Mouse (Mus musculus) lung, postnatal 0 days (tissue): ENCODE measurements around the gene Ankrd44.

ENCODE experiments used
- CTCF ChIP-seq: IDR thresholded peaks from 2 replicates; pipeline ENCODE4 v1.5.1; 2016; ENCODE audit warnings: antibody characterized with exemption, mild to moderate bottlenecking
- EP300 ChIP-seq: IDR thresholded peaks from 2 replicates; pipeline ENCODE4 v1.6.1; 2016; ENCODE audit warnings: antibody characterized with exemption, mild to moderate bottlenecking, control low read depth

DNA sequence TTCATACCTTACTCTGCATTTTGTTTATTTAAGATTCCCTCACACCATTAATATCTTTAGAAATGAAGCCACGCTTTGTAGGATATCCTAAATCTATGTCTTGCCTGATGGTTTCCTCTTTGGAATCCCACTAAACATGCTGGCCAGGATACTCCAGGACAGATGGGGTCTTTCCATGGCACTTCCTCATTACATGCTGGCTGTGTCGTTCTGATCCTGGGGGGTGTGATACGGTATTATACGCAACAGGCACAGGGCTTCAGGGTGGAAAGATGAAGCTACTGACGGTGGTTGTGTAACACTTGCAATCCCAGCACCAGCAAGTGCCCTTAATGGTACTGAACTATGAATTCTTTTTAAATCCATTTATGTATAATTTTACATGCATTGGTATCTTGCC lies 182.0 kb downstream of the Ankrd44 start:
- TF ChIP-seq EP300, result no peak
- no peak for TF ChIP-seq CTCF
